Mouse (Mus musculus) adrenal gland, adult 2 months (tissue): ENCODE data around the gene 1600014C10Rik. TPM values are rescaled to one million over a fixed set of nuclear protein-coding genes. Genes with fewer than 3 reads are reported as not detected.

Experiments used
- DNase-seq: peaks from one replicate; pipeline ENCODE4 v3.0.0; 2021
- long read RNA-seq: library from polyadenylated mRNA; stranded (forward); transcript quantifications from one replicate; pipeline ENCODE4 v2.0.0, GENCODE M21; 2021
- polyA plus RNA-seq: library from polyadenylated mRNA; depleted of rRNA; stranded (reverse); fragments of >200 nt; gene quantifications from 2 replicates; pipeline ENCODE4 v1.2.3, GENCODE M21; 2012; rRNA removed
- total RNA-seq, 2 experiments: library from RNA; stranded (reverse); gene quantifications; 2 replicates each; pipeline ENCODE4 v1.2.3; 2021

The 1600014C10Rik gene
- total RNA-seq (10 to 100 TPM; 37.8 to 40.5 TPM), polyA plus RNA-seq (18.5 and 18.7 TPM in 2 replicates)
- long read RNA-seq, transcript 1600014C10Rik-204 (3 exons, 3,341 nt): minor isoform, 8 of 57 reads
- long read RNA-seq, transcript 1600014C10Rik-205 (3 exons, 3,283 nt): major isoform, 41 of 57 reads
- long read RNA-seq, partial matches to known transcripts: 5 of 57 reads
- long read RNA-seq, other reads (novel, unspliced or antisense): 1 of 57 reads

GRCm38 (mm10) chr7:38182962-38183687 lies at the start of gene 1600014C10Rik:
TSS of gene 1600014C10Rik (plus strand) at chr7:38183217.
- peak; percentile 82 for DNase-seq

DNA sequence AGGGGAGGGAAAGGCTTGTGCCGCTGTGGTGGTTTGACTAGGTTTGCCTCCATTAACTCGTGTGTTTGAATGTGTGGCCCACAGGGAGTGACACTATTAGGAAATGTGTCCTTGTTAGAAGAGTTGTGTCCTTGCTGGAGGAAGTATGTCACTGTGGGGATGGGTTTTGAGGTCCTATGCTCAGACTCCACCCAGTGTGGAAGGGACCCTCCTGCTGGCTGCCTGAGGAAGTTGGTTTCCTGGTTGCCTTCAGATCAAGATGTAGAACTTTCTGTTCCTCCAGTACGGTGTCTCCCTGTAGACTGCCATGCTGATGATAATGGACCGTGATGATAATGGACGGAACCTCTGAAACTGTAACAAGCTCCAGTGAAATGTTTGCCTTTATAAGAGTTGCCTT lies 48.5 kb upstream of the 1600014C10Rik start:
- DNase-seq: no peak

DNA sequence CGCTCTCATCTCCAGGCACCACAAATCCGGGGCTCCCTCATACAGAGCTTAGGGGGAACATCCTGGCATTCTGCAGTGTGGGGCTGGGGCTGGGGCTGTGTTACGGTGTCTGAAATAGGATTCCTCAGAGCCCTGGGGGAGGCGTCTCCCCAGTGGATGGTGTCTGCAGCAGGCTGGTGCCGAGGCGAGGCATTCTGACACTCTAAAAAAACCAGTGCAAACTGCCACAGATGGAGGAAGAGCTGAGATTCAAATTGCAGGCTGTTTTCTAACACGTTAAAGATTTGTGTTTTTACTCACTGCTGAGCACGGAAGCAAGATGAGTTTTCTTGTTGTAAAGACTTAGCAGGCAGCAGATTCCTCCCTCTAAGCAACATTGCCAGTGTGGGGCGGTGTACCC lies 42.7 kb upstream of the 1600014C10Rik start:
- DNase-seq: no peak

- DNase-seq: peak; percentile 71
Measured at GRCm38 (mm10) chr7:38141747-38142545, 41.1 kb upstream of the 1600014C10Rik start.

DNA sequence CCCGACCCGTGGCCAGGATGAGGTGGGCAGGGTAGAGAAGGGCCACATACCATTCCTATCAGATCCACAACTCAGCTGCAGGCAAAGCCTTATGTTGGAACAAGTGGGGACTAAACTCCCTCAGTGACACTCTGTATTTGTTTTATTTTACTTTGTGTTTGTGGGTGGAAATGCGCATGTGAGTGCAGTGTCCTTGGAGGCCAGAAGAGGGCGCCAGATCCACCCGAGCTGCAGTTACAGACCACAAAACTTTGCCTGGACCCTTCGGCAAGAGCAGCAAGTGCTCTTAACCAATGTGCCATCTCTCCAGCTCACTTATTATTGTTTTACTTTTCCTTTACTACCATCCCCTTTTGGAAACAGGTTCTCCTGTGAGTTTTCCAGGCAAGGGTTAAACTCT lies 35.5 kb upstream of the 1600014C10Rik start:
- DNase-seq: no peak

- no peak for DNase-seq
Measured at GRCm38 (mm10) chr7:38151706-38152312, 31.2 kb upstream of the 1600014C10Rik start.

DNA sequence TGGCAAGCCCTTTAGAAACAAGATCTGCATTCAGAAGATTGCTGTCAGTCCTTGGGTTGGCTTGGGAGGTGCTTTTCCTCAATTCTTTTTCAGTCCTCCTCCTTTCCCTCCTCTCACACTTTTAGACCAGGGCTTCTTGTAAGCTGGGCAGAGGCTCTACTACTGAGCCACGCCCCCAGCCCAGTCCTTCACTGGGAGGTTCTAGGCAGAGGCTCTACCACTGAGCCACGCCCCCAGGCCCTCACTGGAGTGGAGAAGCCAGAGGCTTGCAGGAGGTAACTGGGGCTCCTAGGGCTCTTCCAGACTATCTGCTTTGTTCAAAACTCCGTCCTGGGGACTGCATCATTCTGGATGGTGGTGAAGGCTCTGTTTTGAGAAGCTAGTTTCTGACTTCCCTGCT lies 30.4 kb upstream of the 1600014C10Rik start:
- no peak for DNase-seq

GRCm38 (mm10) chr7:38155829-38156228 lies 27.2 kb upstream of the 1600014C10Rik start:
- DNase-seq: no peak

DNA sequence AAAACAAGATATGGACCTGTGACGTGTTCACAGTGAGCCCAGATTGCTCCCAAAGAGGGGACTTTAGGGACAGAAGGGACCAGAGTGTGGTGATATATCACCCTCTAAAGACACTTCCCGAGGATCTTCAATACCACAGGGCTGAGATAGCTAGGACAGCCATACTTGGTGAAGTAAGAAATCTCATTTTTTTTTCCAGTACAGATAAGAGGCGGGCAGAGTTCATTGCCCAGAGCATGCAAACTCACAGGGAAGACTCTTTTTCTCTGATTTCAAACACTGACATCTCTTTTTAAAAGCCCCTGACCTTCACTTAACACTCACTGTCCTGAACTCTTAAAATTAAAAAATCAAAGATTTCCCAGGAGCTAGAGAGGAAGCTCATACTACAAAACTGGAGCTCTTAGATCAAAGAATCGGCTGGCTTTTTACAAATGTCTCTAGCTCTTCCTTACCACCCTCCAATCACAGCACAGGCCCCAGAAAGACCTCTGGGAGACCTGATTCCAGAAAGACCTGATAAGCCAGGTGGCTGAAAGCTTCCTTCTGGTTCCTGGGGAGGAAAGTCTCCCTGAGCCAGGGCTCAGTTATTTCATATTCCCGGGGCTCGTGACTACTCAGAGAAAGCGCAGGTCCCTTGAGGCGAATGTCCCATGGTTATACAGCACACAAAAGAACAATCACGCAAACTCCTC lies 24.1 kb upstream of the 1600014C10Rik start:
- DNase-seq: no peak

DNA sequence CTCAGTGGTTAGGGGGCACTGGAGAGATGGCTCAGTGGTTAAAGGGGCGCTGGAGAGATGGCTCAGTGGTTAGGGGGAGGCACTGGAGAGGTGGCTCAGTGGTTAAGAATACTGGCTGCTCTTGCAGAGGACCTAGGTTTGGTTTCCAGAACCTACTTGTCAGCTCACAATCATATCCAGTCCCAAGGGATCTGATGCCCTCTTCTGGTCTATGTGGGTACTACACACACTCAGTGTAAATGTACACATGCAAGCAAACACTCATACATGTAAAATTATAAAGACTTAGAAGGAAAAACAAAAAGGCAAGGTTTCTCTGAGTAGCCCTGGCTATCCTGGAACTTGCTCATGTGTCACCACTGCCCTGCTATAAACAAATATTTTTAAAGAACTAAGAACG lies 21.6 kb upstream of the 1600014C10Rik start:
- no peak for DNase-seq

- DNase-seq: no peak
Measured at GRCm38 (mm10) chr7:38163433-38164050, 19.5 kb upstream of the 1600014C10Rik start.

DNA sequence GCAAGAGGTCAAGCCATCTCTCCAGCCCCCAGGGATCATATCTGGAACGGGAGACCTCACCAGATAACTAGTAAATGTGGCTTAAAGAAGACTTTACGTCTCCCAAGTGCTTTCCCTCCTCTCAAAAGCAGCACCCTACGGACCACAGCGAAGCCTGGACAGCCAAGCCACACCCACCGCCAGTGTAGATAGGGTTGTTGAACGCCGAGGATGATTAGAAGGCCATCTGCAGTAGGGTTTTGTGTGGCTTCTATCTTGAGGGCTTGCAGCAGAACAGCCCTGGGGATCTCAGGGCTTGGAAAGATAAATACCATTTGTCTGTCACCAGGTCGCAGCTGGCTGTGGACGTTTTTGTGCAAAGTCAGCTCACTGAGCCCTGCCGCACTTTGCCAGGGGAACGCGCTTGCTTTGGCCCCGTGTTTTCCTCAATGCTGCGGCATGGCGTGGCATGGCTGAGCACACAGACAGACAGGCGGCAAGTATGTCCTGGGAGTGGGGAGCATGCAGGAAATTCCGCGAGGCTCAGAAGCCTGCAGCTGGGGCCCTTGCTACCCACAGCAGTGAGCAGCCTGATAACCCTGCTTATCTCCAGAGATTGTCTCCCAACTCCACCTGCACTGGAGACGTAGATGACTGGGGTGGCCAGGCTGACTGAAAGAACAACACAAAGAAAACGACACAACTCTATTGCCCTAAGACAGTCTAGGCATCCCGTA lies 15.9 kb upstream of the 1600014C10Rik start:
- peak; percentile 20 for DNase-seq

DNA sequence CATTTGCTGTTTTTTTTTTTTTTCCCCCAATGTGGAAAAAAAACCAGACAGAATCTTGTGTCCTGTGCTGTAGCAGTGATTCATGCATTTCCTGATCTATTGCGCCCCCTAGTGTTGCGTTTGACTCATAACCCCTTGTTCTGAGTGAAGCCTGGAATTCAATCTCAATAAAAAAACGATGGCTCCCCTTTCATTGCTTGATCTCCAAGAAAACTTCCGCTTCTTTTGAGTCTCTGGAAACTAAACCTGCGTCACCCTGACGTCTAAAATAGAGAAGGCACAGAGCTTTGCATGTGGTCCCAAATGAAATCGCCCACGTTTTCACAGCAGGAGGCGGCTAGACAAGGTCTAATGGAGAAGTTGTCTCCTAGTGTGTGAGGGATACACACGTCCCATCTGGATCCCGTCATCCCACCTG lies 15.3 kb upstream of the 1600014C10Rik start:
- DNase-seq: peak; percentile 49

DNA sequence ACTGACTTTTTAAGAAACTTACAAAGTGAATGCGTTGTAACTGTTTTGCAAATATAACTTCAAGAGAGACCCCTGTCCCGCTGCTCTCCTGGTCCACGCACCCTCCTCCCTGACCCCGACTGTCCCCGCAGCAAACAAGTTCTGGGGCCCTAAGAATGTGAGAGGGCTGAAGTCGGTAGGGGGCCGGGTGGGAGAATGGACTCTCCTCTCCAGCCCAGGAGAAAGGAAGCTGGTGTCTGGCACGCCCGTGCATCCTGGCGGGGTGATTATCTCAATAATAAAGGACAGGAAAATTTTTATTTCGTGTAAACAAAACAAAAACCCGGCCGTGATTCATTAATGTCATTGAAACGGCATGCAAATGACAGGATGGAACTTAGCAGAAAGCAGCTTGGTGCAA lies 9.1 kb upstream of the 1600014C10Rik start:
- DNase-seq: no peak

DNA sequence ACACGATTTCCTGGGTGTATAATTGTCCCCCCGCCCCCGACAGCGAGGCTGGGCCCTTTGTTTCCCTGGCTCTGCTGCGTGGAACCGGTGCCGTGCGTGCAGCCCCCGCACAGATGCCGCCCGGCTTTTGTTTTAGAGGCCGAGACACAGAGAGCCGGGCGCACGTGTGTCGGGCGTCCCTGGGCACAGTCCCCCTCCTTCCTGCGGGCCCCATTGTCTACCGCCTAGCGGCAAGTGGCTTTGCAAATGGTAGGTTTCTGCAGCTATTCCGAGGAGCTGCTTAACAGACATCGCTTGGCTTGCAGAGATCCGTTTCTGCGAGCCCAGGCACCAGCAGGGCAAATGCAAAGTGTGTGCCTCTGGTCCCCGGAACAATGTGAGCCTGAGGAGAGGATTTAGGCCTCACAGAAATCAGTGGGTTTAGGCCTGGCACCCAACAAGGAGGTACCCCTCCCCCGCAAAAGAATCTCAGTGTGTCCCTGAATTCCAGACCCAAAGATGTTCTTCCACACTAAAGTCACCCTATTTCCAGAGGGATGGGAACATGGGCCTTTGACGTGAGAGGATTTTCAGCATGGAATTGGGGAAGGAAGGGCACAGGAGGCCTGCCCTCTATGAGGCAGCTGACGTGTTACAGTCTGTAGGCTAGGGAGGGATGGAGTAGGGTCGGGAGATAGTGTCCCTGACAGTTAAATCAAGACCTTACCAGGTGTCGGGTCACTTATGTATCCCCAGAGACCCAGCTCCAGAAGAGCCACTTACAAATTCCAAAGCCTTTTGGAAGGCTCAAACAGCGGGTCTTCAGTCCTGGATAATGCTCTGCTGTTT lies 8.5 kb upstream of the 1600014C10Rik start:
- peak; percentile 23 for DNase-seq

- DNase-seq: no peak
Measured at GRCm38 (mm10) chr7:38176056-38176455, 7.0 kb upstream of the 1600014C10Rik start.

DNA sequence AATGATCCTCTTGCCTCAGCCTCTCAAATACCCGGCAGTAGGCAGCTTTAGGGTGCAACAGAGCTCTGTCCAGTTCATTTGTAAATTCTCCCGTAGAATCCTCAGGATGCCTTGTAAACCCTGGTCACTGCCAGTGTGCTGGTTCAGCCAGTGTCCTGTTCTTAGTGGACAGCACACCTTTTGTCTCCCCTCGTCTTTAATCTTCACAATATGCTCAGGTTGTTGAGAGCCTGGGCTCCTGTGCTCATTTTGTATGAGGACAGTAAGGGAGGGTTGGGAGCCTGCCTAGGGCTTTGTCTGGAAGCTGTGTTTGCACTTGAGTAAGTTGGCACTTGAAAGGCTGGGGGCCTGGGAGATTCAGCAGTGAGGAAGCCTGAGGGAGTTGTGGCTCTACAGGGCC lies 3.1 kb upstream of the 1600014C10Rik start:
- no peak for DNase-seq

DNA sequence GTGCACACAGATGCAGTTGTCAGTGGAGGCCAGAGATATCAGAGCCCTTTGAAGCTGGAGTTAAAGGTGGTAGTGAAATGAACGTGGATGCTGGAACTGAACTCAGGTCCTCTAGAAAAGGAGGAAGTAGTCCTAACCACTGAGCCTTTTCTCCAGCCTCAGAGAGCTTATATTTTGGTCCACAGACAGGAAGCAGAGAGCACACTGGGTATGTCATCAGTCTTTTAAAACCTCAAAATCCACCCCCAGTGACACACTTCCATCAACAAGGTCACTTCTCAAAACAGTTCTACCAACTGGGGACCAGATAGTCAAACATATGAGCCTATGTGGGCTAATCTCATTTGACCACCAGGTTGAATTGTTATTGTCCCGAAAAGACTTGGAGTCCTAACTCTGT lies 1.7 kb upstream of the 1600014C10Rik start:
- DNase-seq: no peak

DNA sequence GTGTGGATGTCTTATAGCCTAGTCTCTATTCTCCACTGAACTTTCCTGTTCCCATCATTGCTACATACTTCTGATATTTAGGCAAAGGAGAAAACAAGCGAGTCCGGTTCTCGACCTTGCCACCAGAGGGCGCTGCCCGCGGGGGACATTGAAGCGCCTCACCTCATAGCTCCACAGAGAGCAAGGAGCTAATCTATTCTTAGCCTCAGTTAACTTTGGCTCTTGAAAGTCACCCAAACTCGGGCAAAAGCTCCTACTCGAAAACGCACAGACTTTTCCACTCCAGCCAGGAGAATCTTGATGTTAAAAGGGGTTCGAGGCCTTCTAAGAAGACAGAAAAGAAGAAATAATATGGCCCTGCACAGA lies 438 bp upstream of the 1600014C10Rik start:
- DNase-seq: peak; percentile 90
